Mouse (Mus musculus): ENCODE data around the gene Slc9a8.

The Slc9a8 gene

GRCm38 (mm10) chr2:167483827-167484410 is 62.4 kb downstream of the Slc9a8 start:
- DNase-seq (ENCODE audit: low spot score): no peak

- no peak for DNase-seq (ENCODE audit: low spot score)
These were observed 63.4 kb downstream of the Slc9a8 start for GRCm38 (mm10) chr2:167484932-167485331.

- DNase-seq (ENCODE audit: low spot score): peak; percentile 95
These were observed 64.2 kb downstream of the Slc9a8 start for GRCm38 (mm10) chr2:167485501-167486377.

GRCm38 (mm10) chr2:167486573-167486972 is 65.1 kb downstream of the Slc9a8 start:
- DNase-seq (ENCODE audit: low spot score): no peak

- DNase-seq (ENCODE audit: low spot score): no peak
These were observed 66.0 kb downstream of the Slc9a8 start for GRCm38 (mm10) chr2:167487551-167487950.

- no peak for DNase-seq (ENCODE audit: low spot score)
These were observed 66.5 kb downstream of the Slc9a8 start for GRCm38 (mm10) chr2:167487994-167488393.

GRCm38 (mm10) chr2:167490813-167491525 is 69.5 kb downstream of the Slc9a8 start:
- peak; percentile 78 for DNase-seq (ENCODE audit: low spot score)

GRCm38 (mm10) chr2:167491757-167492708 is 70.5 kb downstream of the Slc9a8 start, which contains the start of gene Rnf114:
TSS of gene Rnf114 (plus strand) at chr2:167492645.
- DNase-seq (ENCODE audit: low spot score): peak; percentile 49

- DNase-seq (ENCODE audit: low spot score): peak; percentile 92
These were observed 71.5 kb downstream of the Slc9a8 start, which contains the start of gene Spata2 for GRCm38 (mm10) chr2:167492713-167493636. TSS of gene Spata2 (minus strand) at chr2:167492887.

GRCm38 (mm10) chr2:167496437-167496836 is 74.9 kb downstream of the Slc9a8 start:
- no peak for DNase-seq (ENCODE audit: low spot score)

GRCm38 (mm10) chr2:167497272-167497671 is 75.8 kb downstream of the Slc9a8 start:
- DNase-seq (ENCODE audit: low spot score): no peak

GRCm38 (mm10) chr2:167502554-167503252 is 81.2 kb downstream of the Slc9a8 start:
- DNase-seq (ENCODE audit: low spot score): no peak

- peak; percentile 88 for DNase-seq (ENCODE audit: low spot score)
These were observed 81.9 kb downstream of the Slc9a8 start for GRCm38 (mm10) chr2:167503253-167503895.

- DNase-seq (ENCODE audit: low spot score): peak; percentile 58
These were observed 82.4 kb downstream of the Slc9a8 start for GRCm38 (mm10) chr2:167503896-167504349.

GRCm38 (mm10) chr2:167505127-167505526 is 83.6 kb downstream of the Slc9a8 start:
- DNase-seq (ENCODE audit: low spot score): no peak

GRCm38 (mm10) chr2:167506546-167507260 is 85.2 kb downstream of the Slc9a8 start:
- DNase-seq (ENCODE audit: low spot score): no peak

- DNase-seq (ENCODE audit: low spot score): no peak
These were observed 86.3 kb downstream of the Slc9a8 start for GRCm38 (mm10) chr2:167507719-167508385.

- no peak for DNase-seq (ENCODE audit: low spot score)
These were observed 87.1 kb downstream of the Slc9a8 start for GRCm38 (mm10) chr2:167508569-167508968.
